Mouse (Mus musculus): ENCODE data around the gene Gm11564. TPM values are rescaled to one million over a fixed set of nuclear protein-coding genes. Genes with fewer than 3 reads are reported as not detected.
"Not testable (repeated sequence)": the region's sequence is repeated elsewhere in the genome, so short reads cannot be mapped to it uniquely, and the experiment has no call there.

Gm11564 gene
- polyA plus RNA-seq, 1 experiment from 2014 or later, result not detected

DNA sequence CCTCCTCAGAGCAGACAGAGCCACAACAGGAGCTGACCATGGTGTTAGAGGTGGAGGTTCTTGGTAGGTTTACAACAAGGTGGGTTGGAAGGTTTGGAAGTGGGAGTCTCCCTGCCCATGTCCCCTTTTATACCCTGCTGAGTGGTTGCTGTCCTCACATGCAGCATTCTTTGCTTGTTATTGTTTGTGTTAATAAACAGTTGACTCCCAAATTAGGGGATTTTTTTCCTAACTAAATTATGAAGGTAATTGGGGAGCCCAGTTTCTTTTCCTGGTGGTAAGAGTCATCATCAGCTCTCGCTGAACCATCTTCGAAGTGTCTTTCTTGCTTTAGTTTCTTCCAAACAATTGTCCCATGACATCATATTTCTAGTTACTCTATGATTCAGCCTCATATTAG lies 34.9 kb downstream of the Gm11564 start, which contains the start of gene Krtap4-8:
TSS of gene Krtap4-8 (minus strand) at position 101 of the 400 bp plus-strand sequence.
- Histone ChIP-seq H3K27me3 (replicated peaks; ENCODE audit: insufficient read depth, low read length) (no peaks in the 10 kb centered on the region), H3K4me2 (replicated peaks; ENCODE audit: low read depth, low read length) (no peak within 1 kb of the TSS), H3K4me1 (ENCODE audit: insufficient read depth, low read depth, low read length) (no peaks in the 10 kb centered on the region), H3K9ac (replicated peaks; ENCODE audit: low read depth) (no peak within 1 kb of the TSS), H3K4me3 (ENCODE audit: low read depth, low read length) (no peak within 1 kb of the TSS), H3K9me3 (ENCODE audit: low read length) (no peaks in the 10 kb centered on the region), H3K36me3 (ENCODE audit: insufficient read depth, low read length) (no peaks in the 10 kb centered on the region), H3K27ac (ENCODE audit: low read length) (no peak within 1 kb of the TSS)
- DNase-seq (ENCODE audit: low spot score), result no peak
- no peak for ATAC-seq
- TF ChIP-seq CTCF (IDR thresholded peaks at IDR 0.05), result no peak
- no peak for TF ChIP-seq EP300 (IDR thresholded peaks at IDR 0.05)
- 90% methylated on average over 2 of the region's 2 CpGs for WGBS

DNA sequence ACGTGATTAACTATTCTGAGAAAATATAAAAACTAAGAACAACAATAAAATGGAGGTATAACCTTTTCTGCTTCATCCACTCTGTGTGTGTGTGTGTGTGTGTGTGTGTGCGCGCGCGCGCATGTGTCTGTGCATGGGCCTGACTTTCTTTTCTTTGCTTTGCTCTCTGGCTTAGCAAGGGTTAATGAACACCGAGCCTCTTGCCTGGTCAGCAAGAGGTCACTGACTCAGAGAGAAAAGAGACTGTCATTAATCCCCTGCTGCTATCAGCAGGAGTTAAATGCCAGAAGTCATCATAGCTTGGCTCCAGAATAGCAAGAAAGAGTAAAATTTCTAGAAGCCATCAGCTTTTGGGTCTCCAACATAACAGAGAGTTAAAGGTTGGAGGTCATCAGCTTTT lies 37.1 kb downstream of the Gm11564 start:
- DNase-seq (ENCODE audit: low spot score), result no peak
- no peak overlapping the region for H3K27ac ChIP-seq (ENCODE audit: low read length)
- TF ChIP-seq EP300 (IDR thresholded peaks at IDR 0.05) (no peak), CTCF (IDR thresholded peaks at IDR 0.05) (no peak)
- 66% methylated on average over 7 of the region's 7 CpGs for WGBS
- no peak for ATAC-seq
- H3K4me3 ChIP-seq (ENCODE audit: low read depth, low read length), result no peak overlapping the region
- H3K4me2 ChIP-seq (replicated peaks; ENCODE audit: low read depth, low read length), result no peak overlapping the region
- H3K9ac ChIP-seq (replicated peaks; ENCODE audit: low read depth), result no peak overlapping the region
- no peaks in the 10 kb centered on the region for H3K4me1 ChIP-seq (ENCODE audit: insufficient read depth, low read depth, low read length)
- no peaks in the 10 kb centered on the region for H3K9me3 ChIP-seq (ENCODE audit: low read length)
- no peaks in the 10 kb centered on the region for H3K27me3 ChIP-seq (replicated peaks; ENCODE audit: insufficient read depth, low read length)
- H3K36me3 ChIP-seq (ENCODE audit: insufficient read depth, low read length), result no peaks in the 10 kb centered on the region

DNA sequence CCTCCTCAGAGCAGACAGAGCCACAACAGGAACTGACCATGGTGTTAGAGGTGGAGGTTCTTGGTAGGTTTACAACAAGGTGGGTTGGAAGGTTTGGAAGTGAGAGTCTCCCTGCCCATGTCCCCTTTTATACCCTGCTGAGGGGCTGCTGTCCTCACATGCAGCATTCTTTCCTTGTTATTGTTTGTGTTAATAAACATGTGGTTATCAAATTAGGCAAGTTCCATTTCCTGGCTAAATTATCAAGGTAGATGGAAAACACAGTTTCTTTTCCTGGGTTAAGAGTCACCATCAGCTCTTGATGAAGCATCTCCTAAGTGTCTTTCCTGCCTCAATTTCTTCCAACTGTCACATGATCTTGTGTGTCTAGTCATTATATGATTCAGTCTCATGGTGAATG lies 42.7 kb downstream of the Gm11564 start, which contains the start of gene Gm11595:
TSS of gene Gm11595 (minus strand) at position 101 of the 400 bp plus-strand sequence.
- H3K4me3 ChIP-seq (ENCODE audit: low read depth, low read length); H3K9ac ChIP-seq (replicated peaks; ENCODE audit: low read depth); DNase-seq (ENCODE audit: low spot score); H3K4me1 ChIP-seq (ENCODE audit: insufficient read depth, low read depth, low read length); H3K9me3 ChIP-seq (ENCODE audit: low read length); H3K27me3 ChIP-seq (replicated peaks; ENCODE audit: insufficient read depth, low read length); H3K27ac ChIP-seq (ENCODE audit: low read length); ATAC-seq; H3K4me2 ChIP-seq (replicated peaks; ENCODE audit: low read depth, low read length); H3K36me3 ChIP-seq (ENCODE audit: insufficient read depth, low read length): not testable (repeated sequence)

DNA sequence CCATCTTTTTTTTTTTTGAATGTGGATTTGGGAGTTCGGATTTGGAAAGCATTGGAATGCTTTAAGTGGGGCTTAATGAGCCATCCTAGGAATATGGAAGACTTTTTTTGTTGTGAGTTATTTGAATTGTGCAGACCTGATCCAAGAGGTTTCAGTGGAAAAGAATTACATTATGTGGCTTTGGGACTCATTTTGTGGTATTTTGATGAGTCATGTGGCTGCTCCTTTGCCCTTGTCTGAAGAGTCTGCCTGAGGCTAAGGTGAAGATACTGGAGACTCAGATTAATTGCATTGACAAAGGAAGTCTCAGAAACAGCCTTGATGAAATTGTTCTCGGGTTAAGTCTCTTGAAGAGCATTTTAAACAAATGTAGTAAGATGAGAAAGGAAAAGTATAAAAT lies 47.1 kb downstream of the Gm11564 start:
- ATAC-seq (no peak), DNase-seq (ENCODE audit: low spot score) (no peak)
- H3K4me3 ChIP-seq (ENCODE audit: low read depth, low read length), result no peak overlapping the region
- H3K4me1 ChIP-seq (ENCODE audit: insufficient read depth, low read depth, low read length), result no peaks in the 10 kb centered on the region
- TF ChIP-seq EP300 (IDR thresholded peaks at IDR 0.05) (no peak), CTCF (IDR thresholded peaks at IDR 0.05) (no peak)
- H3K4me2 ChIP-seq (replicated peaks; ENCODE audit: low read depth, low read length), result no peak overlapping the region
- H3K27me3 ChIP-seq (replicated peaks; ENCODE audit: insufficient read depth, low read length), result no peaks in the 10 kb centered on the region
- H3K9ac ChIP-seq (replicated peaks; ENCODE audit: low read depth), result no peak overlapping the region
- WGBS, result 55% methylated on average over 2 of the region's 2 CpGs
- H3K36me3 ChIP-seq (ENCODE audit: insufficient read depth, low read length), result no peaks in the 10 kb centered on the region
- no peaks in the 10 kb centered on the region for H3K9me3 ChIP-seq (ENCODE audit: low read length)
- no peak overlapping the region for H3K27ac ChIP-seq (ENCODE audit: low read length)

Other genes with a start within 250 kb of the Gm11564 start
- gene Krtap3-1, start 249.0 kb downstream of the Gm11564 start, polyA plus RNA-seq (2015; fragmentation: Nextera tagmentation; extraction: Ambion mirVana), result not detected in 2 replicates
- 0.26 TPM in 1 of 2 replicates, not detected in the other for gene Krtap1-5, start 234.7 kb downstream of the Gm11564 start, polyA plus RNA-seq (2015; fragmentation: Nextera tagmentation; extraction: Ambion mirVana)
- not detected in 2 replicates for gene Krtap1-4, start 232.0 kb downstream of the Gm11564 start, polyA plus RNA-seq (2015; fragmentation: Nextera tagmentation; extraction: Ambion mirVana)
- gene Krtap1-3, start 224.3 kb downstream of the Gm11564 start, polyA plus RNA-seq (2015; fragmentation: Nextera tagmentation; extraction: Ambion mirVana), result not detected in 2 replicates
- gene Krtap9-3, start 217.6 kb downstream of the Gm11564 start, polyA plus RNA-seq (2015; fragmentation: Nextera tagmentation; extraction: Ambion mirVana), result not detected in 2 replicates
- not detected in 2 replicates for gene Gm11938, start 212.4 kb downstream of the Gm11564 start, polyA plus RNA-seq (2015; fragmentation: Nextera tagmentation; extraction: Ambion mirVana)
- gene Gm11937, start 205.5 kb downstream of the Gm11564 start, polyA plus RNA-seq (2015; fragmentation: Nextera tagmentation; extraction: Ambion mirVana), result not detected in 2 replicates
- not detected in 2 replicates for gene Krtap2-4, start 200.8 kb downstream of the Gm11564 start, polyA plus RNA-seq (2015; fragmentation: Nextera tagmentation; extraction: Ambion mirVana)
- gene Gm11562, start 195.2 kb downstream of the Gm11564 start, polyA plus RNA-seq (2015; fragmentation: Nextera tagmentation; extraction: Ambion mirVana), result not detected in 2 replicates
- gene Krtap4-1, start 187.4 kb downstream of the Gm11564 start, polyA plus RNA-seq (2015; fragmentation: Nextera tagmentation; extraction: Ambion mirVana), result not detected in 2 replicates
- not detected in 2 replicates for gene Krtap4-2, start 180.6 kb downstream of the Gm11564 start, polyA plus RNA-seq (2015; fragmentation: Nextera tagmentation; extraction: Ambion mirVana)
- not detected in 2 replicates for gene Krtap4-7, start 171.6 kb downstream of the Gm11564 start, polyA plus RNA-seq (2015; fragmentation: Nextera tagmentation; extraction: Ambion mirVana)
- not detected in 2 replicates for gene Gm11555, start 165.4 kb downstream of the Gm11564 start, polyA plus RNA-seq (2015; fragmentation: Nextera tagmentation; extraction: Ambion mirVana)
- not detected in 2 replicates for gene Gm11563, start 156.7 kb downstream of the Gm11564 start, polyA plus RNA-seq (2015; fragmentation: Nextera tagmentation; extraction: Ambion mirVana)
- gene Krtap4-6, start 149.7 kb downstream of the Gm11564 start, polyA plus RNA-seq (2015; fragmentation: Nextera tagmentation; extraction: Ambion mirVana), result not detected in 2 replicates
- gene Gm14190, start 124.9 kb downstream of the Gm11564 start, polyA plus RNA-seq (2015; fragmentation: Nextera tagmentation; extraction: Ambion mirVana), result not detected in 2 replicates
- gene Gm14180, start 81.4 kb downstream of the Gm11564 start, polyA plus RNA-seq (2015; fragmentation: Nextera tagmentation; extraction: Ambion mirVana), result not detected in 2 replicates
- not detected in 2 replicates for gene Gm11595, start 42.8 kb downstream of the Gm11564 start, polyA plus RNA-seq (2015; fragmentation: Nextera tagmentation; extraction: Ambion mirVana)
- not detected in 2 replicates for gene Krtap4-8, start 35.0 kb downstream of the Gm11564 start, polyA plus RNA-seq (2015; fragmentation: Nextera tagmentation; extraction: Ambion mirVana)
- not detected in 2 replicates for gene Krtap4-9, start 30.5 kb downstream of the Gm11564 start, polyA plus RNA-seq (2015; fragmentation: Nextera tagmentation; extraction: Ambion mirVana)
- not detected in 2 replicates for gene Gm11596, start 22.2 kb downstream of the Gm11564 start, polyA plus RNA-seq (2015; fragmentation: Nextera tagmentation; extraction: Ambion mirVana)
- gene Gm11569, start 16.7 kb downstream of the Gm11564 start, polyA plus RNA-seq (2015; fragmentation: Nextera tagmentation; extraction: Ambion mirVana), result not detected in 2 replicates
- not detected in 2 replicates for gene Gm11554, start 11.2 kb downstream of the Gm11564 start, polyA plus RNA-seq (2015; fragmentation: Nextera tagmentation; extraction: Ambion mirVana)
- not detected in 2 replicates for gene Krtap4-13, start 5.8 kb downstream of the Gm11564 start, polyA plus RNA-seq (2015; fragmentation: Nextera tagmentation; extraction: Ambion mirVana)
- gene 2300003K06Rik, start 22.4 kb upstream of the Gm11564 start, polyA plus RNA-seq (2015; fragmentation: Nextera tagmentation; extraction: Ambion mirVana), result not detected in 2 replicates
- gene Krtap4-16, start 35.9 kb upstream of the Gm11564 start, polyA plus RNA-seq (2015; fragmentation: Nextera tagmentation; extraction: Ambion mirVana), result not detected in 2 replicates
- not detected in 2 replicates for gene Gm11568, start 42.3 kb upstream of the Gm11564 start, polyA plus RNA-seq (2015; fragmentation: Nextera tagmentation; extraction: Ambion mirVana)
- not detected in 2 replicates for gene Gm11559, start 48.8 kb upstream of the Gm11564 start, polyA plus RNA-seq (2015; fragmentation: Nextera tagmentation; extraction: Ambion mirVana)
- gene Krtap9-1, start 57.7 kb upstream of the Gm11564 start, polyA plus RNA-seq (2015; fragmentation: Nextera tagmentation; extraction: Ambion mirVana), result not detected in 2 replicates
- gene Gm11567, start 63.5 kb upstream of the Gm11564 start, polyA plus RNA-seq (2015; fragmentation: Nextera tagmentation; extraction: Ambion mirVana), result not detected in 2 replicates
- not detected in 2 replicates for gene Krtap31-1, start 92.3 kb upstream of the Gm11564 start, polyA plus RNA-seq (2015; fragmentation: Nextera tagmentation; extraction: Ambion mirVana)
- not detected in 2 replicates for gene Gm11565, start 99.1 kb upstream of the Gm11564 start, polyA plus RNA-seq (2015; fragmentation: Nextera tagmentation; extraction: Ambion mirVana)
- not detected in 2 replicates for gene Krtap31-2, start 120.6 kb upstream of the Gm11564 start, polyA plus RNA-seq (2015; fragmentation: Nextera tagmentation; extraction: Ambion mirVana)
- gene Krtap9-5, start 132.8 kb upstream of the Gm11564 start, polyA plus RNA-seq (2015; fragmentation: Nextera tagmentation; extraction: Ambion mirVana), result not detected in 2 replicates
- gene Krtap29-1, start 163.4 kb upstream of the Gm11564 start, polyA plus RNA-seq (2015; fragmentation: Nextera tagmentation; extraction: Ambion mirVana), result not detected in 2 replicates
- gene Krtap16-1, start 170.9 kb upstream of the Gm11564 start, polyA plus RNA-seq (2015; fragmentation: Nextera tagmentation; extraction: Ambion mirVana), result not detected in 2 replicates
- 8.4 and 11.5 TPM in 2 replicates for gene Krtap17-1, start 178.3 kb upstream of the Gm11564 start, polyA plus RNA-seq (2015; fragmentation: Nextera tagmentation; extraction: Ambion mirVana)
- 0.17 and 0.23 TPM in 2 replicates for gene Krt33a, start 200.5 kb upstream of the Gm11564 start, polyA plus RNA-seq (2015; fragmentation: Nextera tagmentation; extraction: Ambion mirVana)
- gene Krt33b, start 214.2 kb upstream of the Gm11564 start, polyA plus RNA-seq (2015; fragmentation: Nextera tagmentation; extraction: Ambion mirVana), result 0.16 TPM in 1 of 2 replicates, not detected in the other
- 0.11 and 0.18 TPM in 2 replicates for gene Krt34, start 225.9 kb upstream of the Gm11564 start, polyA plus RNA-seq (2015; fragmentation: Nextera tagmentation; extraction: Ambion mirVana)
- gene Krt31, start 234.9 kb upstream of the Gm11564 start, polyA plus RNA-seq (2015; fragmentation: Nextera tagmentation; extraction: Ambion mirVana), result not detected in 2 replicates